Mouse (Mus musculus) embryonic facial prominence, embryonic 15.5 days (tissue): ENCODE measurements at regions not wholly inside any gene's neighbourhood (a gene's known extent, or its start where the extent isn't known, plus 50 kb on each side); places are given as distances from the start of the nearest gene placed in this dataset.

Experiments
- ATAC-seq: fragments of 200-750 bp; cut with Nextera tagmentation; 2 replicates; pipeline ENCODE4 v1.8.0; 2017; ENCODE audit warnings: low read depth, moderate TSS enrichment; ENCODE audit not compliant: insufficient number of reproducible peaks, low FRiP score, low TSS enrichment
- H3K27ac ChIP-seq: fragments of 300-500 bp; sonication (generic); replicated peaks from 2 replicates; pipeline ENCODE4 v1.5.1; 2015; ENCODE audit warnings: mild to moderate bottlenecking, inconsistent platforms
- H3K27me3 ChIP-seq: fragments of 300-500 bp; sonication (generic); 2 replicates; pipeline ENCODE4 v1.6.1; 2015; ENCODE audit warnings: inconsistent platforms
- H3K36me3 ChIP-seq: fragments of 300-500 bp; sonication (generic); 2 replicates; pipeline ENCODE4 v1.6.1; 2015; ENCODE audit warnings: mild to moderate bottlenecking, inconsistent platforms
- H3K4me1 ChIP-seq: fragments of 300-500 bp; sonication (generic); 2 replicates; pipeline ENCODE4 v1.6.1; 2015; ENCODE audit warnings: inconsistent platforms
- H3K4me2 ChIP-seq: fragments of 300-500 bp; sonication (generic); replicated peaks from 2 replicates; pipeline ENCODE4 v1.6.1; 2015; ENCODE audit warnings: mild to moderate bottlenecking, inconsistent platforms
- H3K4me3 ChIP-seq: fragments of 300-500 bp; sonication (generic); replicated peaks from 2 replicates; pipeline ENCODE4 v1.5.1; 2015; ENCODE audit warnings: mild to moderate bottlenecking, inconsistent platforms
- H3K9ac ChIP-seq: fragments of 300-500 bp; sonication (generic); 2 replicates; pipeline ENCODE4 v1.6.1; 2015; ENCODE audit warnings: inconsistent platforms
- H3K9me3 ChIP-seq: fragments of 300-500 bp; sonication (generic); replicated peaks from 2 replicates; pipeline ENCODE4 v1.6.1; 2016; ENCODE audit warnings: inconsistent platforms
- WGBS: fragments of 180-500 bp; shearing (Covaris S2); methylation state at CpG from one replicate; pipeline ENCODE4 v1.1.7; 2015; 5-methylcytosine and 5-hydroxymethylcytosine counted together

DNA sequence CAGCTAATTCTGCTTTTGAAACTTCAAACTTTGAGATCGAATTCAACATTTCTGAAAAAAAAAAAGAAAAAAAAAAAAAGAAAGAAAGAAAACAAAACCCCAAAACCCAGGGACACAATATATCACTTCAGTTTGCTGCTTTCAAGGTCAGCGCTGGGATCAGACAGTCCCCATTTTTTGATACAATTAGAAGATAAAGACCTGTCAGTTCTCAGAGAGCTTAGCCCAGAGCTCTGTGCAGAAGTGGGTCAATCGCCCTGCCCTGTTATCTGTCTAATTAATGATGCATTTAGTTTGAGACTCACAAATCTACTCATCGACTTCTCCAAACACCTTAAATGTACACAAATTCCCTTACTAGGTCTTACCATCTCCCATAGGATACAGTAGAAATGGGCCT, 249.2 kb downstream of the Ptprc start:
- Histone ChIP-seq H3K4me2 (no peak overlapping the region), H3K9ac (no peak overlapping the region), H3K27ac (no peak overlapping the region), H3K9me3 (no peaks in the 10 kb centered on the region), H3K4me1 (peaks cover 28% of the 10 kb centered on the region), H3K36me3 (no peaks in the 10 kb centered on the region; the same call in 1 of the 2 replicates), H3K27me3 (no peaks in the 10 kb centered on the region), H3K4me3 (no peak overlapping the region)
- no peak for ATAC-seq
- WGBS, result 61% methylated on average over 4 of the region's 4 CpGs

DNA sequence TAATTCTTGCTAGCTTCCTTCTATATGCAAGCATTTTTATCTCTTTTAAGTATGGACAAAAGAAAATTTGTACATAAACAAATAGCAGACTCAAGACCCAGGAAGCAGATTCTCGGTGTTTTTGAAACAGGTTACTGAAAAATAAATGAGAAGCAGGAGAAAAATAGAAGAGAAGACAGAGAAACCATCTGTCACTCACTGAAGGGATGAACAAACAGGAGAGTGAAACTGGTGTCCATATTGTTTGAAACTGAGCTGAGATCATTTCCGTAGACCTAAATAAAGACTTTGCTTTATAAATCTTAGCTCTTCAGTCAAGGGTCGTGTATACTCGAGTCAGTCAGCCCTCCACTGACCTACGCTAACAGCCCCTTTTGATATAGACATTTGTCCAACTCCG, 251.4 kb downstream of the Ptprc start:
- H3K27ac ChIP-seq, result no peak overlapping the region
- H3K36me3 ChIP-seq, result 0 out of 2 replicates have a peak, but pooled peaks cover 4% of the 10 kb centered on the region
- no peak overlapping the region for H3K4me3 ChIP-seq
- ATAC-seq, result no peak
- H3K4me1 ChIP-seq, result peaks cover 22% of the 10 kb centered on the region
- no peaks in the 10 kb centered on the region for H3K27me3 ChIP-seq
- WGBS, result 84% methylated on average over 6 of the region's 6 CpGs
- H3K4me2 ChIP-seq, result no peak overlapping the region
- H3K9ac ChIP-seq, result no peak overlapping the region
- H3K9me3 ChIP-seq, result no peaks in the 10 kb centered on the region

DNA sequence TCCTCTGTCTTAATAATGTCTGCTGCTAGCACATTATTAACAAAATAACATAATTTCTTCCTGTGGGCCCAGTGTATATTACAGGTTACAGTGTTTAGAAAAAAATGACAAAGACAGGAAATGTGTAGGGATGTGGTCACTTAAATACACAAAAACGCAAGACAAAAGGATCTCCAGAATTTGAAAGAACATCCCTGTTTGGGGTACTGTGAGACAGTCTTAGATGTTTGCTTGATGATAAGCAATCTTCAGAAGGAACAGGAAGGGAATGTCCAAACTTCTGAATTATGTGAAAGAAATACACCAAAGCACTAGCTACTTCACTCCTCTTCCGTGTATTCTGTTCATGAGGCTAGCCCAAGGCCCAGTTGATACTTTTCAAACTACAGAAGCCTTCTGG, 251.8 kb downstream of the Ptprc start:
- peaks cover 21% of the 10 kb centered on the region for H3K4me1 ChIP-seq

DNA sequence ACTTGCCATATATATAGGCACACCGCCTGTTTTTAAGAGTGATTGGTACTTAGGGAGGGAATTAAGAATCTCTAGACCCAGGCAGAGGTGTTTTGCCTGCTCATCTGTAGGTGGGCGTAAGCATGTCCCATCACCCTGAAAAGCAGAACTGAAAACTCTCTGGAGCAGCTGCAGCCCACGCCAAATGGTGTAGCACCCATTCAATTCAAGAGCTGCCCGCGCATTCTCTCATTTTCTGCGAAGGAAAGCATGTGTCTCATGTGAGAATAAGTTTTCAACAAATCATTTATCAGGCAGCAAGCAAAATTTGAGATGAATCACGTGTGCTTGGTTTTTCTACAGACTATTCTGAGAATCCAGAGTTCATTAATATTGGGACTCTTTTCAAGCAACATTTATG, 252.7 kb downstream of the Ptprc start:
- H3K27ac ChIP-seq, result no peak overlapping the region
- no peak for ATAC-seq
- 88% methylated on average over 7 of the region's 7 CpGs for WGBS
- peaks cover 14% of the 10 kb centered on the region for H3K4me1 ChIP-seq
- H3K36me3 ChIP-seq, result 0 out of 2 replicates have a peak, but pooled peaks cover 4% of the 10 kb centered on the region
- H3K27me3 ChIP-seq, result no peaks in the 10 kb centered on the region
- H3K9ac ChIP-seq, result no peak overlapping the region
- no peak overlapping the region for H3K4me2 ChIP-seq
- H3K4me3 ChIP-seq, result no peak overlapping the region
- no peaks in the 10 kb centered on the region for H3K9me3 ChIP-seq

More for the DNA sequence above, 251.8 kb downstream of the Ptprc start:
- H3K9ac ChIP-seq, result no peak overlapping the region
- H3K4me2 ChIP-seq, result no peak overlapping the region
- 75% methylated on average over 2 of the region's 2 CpGs for WGBS
- no peaks in the 10 kb centered on the region for H3K9me3 ChIP-seq
- no peak overlapping the region for H3K4me3 ChIP-seq
- no peak overlapping the region for H3K27ac ChIP-seq
- H3K36me3 ChIP-seq, result 0 out of 2 replicates have a peak, but pooled peaks cover 4% of the 10 kb centered on the region
- H3K27me3 ChIP-seq, result no peaks in the 10 kb centered on the region
- ATAC-seq, result no peak

DNA sequence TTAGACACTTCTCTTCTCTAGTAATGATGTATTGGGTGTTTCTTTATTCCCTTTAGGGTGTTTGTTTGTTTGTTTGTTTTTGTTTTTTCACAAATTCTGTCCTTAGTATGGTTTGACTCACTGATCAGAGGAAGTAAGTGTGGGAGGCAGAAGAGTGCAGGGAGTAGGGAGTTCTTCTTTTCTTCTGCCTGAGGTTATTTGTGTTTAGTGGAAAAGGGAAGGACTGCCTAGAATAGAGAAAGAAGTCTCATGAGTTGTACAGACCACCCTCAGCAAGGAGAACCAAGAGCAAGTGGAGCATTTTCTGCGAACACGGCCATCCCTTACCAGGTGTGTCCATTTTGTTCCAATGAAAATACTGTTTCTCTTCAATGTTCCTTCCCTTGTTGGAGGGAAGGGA, 253.9 kb downstream of the Ptprc start:
- H3K27me3 ChIP-seq, result no peaks in the 10 kb centered on the region
- H3K36me3 ChIP-seq, result 0 out of 2 replicates have a peak, but pooled peaks cover 4% of the 10 kb centered on the region
- H3K4me2 ChIP-seq, result no peak overlapping the region
- no peak for ATAC-seq
- WGBS, result 75% methylated on average over 2 of the region's 2 CpGs
- H3K9ac ChIP-seq, result no peak overlapping the region
- peaks cover 3% of the 10 kb centered on the region for H3K4me1 ChIP-seq
- no peaks in the 10 kb centered on the region for H3K9me3 ChIP-seq
- no peak overlapping the region for H3K4me3 ChIP-seq
- H3K27ac ChIP-seq, result no peak overlapping the region

DNA sequence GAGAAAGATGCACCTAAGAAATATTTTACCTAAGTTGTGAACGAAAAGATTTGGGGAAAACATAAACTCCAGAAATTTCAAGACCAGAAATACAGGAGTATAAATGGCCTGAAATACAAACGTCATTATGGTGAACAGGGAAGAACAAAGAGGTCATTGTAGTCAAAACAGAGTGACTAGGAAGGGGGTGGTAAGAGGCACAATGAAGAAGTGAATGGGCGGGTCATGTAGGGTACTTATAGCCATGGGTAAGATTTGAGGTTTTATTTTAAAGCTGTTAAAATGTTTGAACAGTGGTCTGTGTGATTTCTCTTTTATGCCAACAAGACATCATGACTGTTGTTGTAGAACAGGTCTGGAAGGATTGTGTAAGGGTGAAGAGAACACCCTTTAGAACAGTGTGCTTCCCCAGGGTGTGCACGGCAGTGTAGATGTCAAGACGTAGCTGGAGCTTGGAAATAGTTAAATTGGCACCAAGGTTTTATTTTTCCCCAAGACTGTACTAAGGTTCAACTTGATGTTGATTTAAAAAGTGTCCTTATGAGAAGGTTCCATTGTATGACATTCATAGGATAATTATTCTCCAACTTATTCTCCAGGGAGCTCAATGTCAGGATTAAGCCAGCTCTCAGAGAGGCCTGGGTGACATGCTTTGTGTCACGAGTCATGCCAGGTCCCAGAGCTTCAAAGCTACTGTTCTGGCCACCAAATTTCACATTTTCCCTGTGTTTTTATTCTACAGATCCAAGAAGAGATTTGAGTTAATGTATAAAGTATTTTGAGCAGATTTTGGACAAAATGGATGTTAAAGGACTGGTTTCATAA, 255.6 kb downstream of the Ptprc start:
- no peak overlapping the region for H3K4me2 ChIP-seq
- 58% methylated on average over 6 of the region's 6 CpGs for WGBS
- H3K4me1 ChIP-seq, result peaks cover 3% of the 10 kb centered on the region; the same call in 1 of the 2 replicates
- H3K9ac ChIP-seq, result no peak overlapping the region
- H3K36me3 ChIP-seq, result 0 out of 2 replicates have a peak, but pooled peaks cover 4% of the 10 kb centered on the region
- H3K9me3 ChIP-seq, result no peaks in the 10 kb centered on the region
- H3K27ac ChIP-seq, result no peak overlapping the region
- H3K27me3 ChIP-seq, result no peaks in the 10 kb centered on the region
- no peak for ATAC-seq
- no peak overlapping the region for H3K4me3 ChIP-seq

DNA sequence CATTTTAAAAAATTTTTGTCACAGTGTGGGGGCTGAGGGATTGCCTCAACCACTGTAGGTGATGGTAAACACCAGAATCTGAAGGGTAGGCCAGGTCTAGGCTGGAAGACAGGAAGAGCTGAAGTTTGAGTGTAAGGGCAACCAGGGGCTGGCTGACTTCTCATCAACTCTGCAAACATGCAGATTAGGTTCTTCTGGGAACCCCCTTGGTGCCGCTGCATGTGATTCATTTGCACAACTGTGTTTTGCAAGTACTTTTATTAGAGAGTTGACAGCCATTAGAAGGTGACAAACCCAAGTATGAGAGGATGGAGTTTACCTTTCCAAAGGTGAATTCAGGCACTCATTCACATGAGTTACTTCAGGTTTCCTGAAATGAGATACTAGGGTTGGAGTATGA, 258.1 kb downstream of the Ptprc start:
- no peak overlapping the region for H3K4me2 ChIP-seq
- H3K9ac ChIP-seq, result no peak overlapping the region
- no peaks in the 10 kb centered on the region for H3K4me1 ChIP-seq
- 79% methylated on average over 1 of the region's 1 CpGs for WGBS
- no peaks in the 10 kb centered on the region for H3K9me3 ChIP-seq
- H3K27me3 ChIP-seq, result no peaks in the 10 kb centered on the region
- H3K36me3 ChIP-seq, result 0 out of 2 replicates have a peak, but pooled peaks cover 4% of the 10 kb centered on the region
- ATAC-seq, result no peak
- no peak overlapping the region for H3K27ac ChIP-seq
- no peak overlapping the region for H3K4me3 ChIP-seq

DNA sequence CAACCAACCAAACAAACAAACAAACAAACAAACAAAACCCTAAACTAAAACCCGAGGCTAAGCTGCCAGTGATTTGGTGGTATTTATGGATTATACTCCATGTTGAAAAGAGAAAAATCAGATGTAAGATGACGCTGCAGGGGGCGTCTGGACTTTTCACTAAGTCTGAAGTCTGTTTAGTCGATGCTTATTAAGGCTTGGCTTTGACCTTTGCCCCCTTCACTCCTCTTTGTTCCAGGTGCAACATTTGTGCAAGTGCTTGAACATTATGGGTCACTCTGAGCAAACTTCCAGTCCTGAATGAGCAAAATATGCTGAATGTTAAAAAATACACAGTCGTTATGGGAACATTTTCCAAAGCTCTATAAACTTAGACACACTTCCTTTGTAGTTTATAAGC, 268.6 kb downstream of the Ptprc start:
- Histone ChIP-seq H3K4me1 (peaks cover 11% of the 10 kb centered on the region; the same call in 1 of the 2 replicates), H3K36me3 (no peaks in the 10 kb centered on the region; the same call in none of the 2 replicates), H3K4me2 (no peak overlapping the region), H3K9ac (no peak overlapping the region), H3K27me3 (no peaks in the 10 kb centered on the region), H3K27ac (no peak overlapping the region), H3K9me3 (no peaks in the 10 kb centered on the region), H3K4me3 (no peak overlapping the region)
- WGBS, result 29% methylated on average over 5 of the region's 5 CpGs
- no peak for ATAC-seq

DNA sequence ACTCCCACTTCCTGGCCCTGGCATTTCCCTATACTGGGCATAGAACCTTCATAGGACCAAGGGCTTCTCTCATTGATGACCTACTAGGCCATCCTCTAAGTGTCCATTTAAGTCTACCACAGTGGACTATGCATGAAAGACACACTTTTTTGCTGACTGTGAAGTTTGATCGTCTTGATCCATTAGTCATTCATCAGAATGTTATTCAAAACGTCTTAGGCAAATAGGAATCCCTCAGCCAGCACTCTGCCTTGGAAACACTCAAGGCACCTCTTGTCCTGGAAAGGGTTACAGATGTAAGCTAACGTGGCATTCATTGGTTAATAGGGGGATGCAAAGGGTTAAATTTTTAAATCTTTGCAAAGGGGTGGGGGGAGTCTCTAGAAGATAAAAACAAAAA, 269.0 kb downstream of the Ptprc start:
- Histone ChIP-seq H3K27me3 (no peaks in the 10 kb centered on the region), H3K4me2 (no peak overlapping the region), H3K36me3 (no peaks in the 10 kb centered on the region; the same call in none of the 2 replicates), H3K4me1 (peaks cover 11% of the 10 kb centered on the region; the same call in 1 of the 2 replicates), H3K4me3 (no peak overlapping the region), H3K27ac (no peak overlapping the region), H3K9me3 (no peaks in the 10 kb centered on the region), H3K9ac (no peak overlapping the region)
- ATAC-seq, result no peak
- WGBS, result 41% methylated on average over 3 of the region's 3 CpGs

DNA sequence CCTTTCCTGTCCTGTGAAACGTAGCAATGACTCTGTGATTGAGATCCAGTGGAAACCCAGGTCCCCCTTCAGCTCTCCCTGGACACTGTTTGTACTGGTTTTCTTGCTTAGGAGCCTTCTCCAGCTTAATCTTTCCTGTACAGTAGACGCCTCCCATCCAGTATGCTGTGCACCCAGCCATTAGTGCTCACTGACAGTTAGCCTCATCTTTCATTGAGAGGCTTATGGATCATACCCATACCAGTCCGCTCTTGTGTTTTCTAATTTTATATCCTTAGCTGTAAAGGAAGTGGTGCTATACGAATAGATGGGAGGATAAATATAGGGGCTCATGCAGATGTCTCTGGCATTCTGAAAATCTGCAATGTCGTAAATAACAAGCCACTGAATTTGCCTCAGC, 269.9 kb downstream of the Ptprc start:
- H3K27ac ChIP-seq, result no peak overlapping the region
- ATAC-seq, result no peak

DNA sequence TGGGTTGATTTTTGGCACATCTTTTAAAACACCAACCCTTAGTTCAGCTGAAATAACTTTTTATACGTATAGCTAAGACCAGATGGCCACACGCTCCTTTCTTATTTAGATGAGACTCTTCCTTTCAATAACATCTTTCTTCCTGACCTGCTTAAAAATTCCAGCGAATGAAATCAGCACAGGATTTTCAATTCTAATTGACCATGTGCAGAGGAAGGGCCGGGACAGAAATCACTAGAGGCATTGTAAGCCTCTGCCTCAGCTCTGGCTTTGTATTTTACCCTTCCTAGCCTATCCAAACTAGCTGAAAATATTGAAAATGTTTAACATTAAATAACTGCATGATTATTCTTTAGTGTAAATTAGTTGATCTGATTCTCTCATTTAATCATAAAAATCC, 272.2 kb downstream of the Ptprc start:
- Histone ChIP-seq H3K27me3 (no peaks in the 10 kb centered on the region), H3K9ac (no peak overlapping the region), H3K4me1 (peaks cover 11% of the 10 kb centered on the region; the same call in 1 of the 2 replicates), H3K9me3 (no peaks in the 10 kb centered on the region), H3K36me3 (no peaks in the 10 kb centered on the region), H3K27ac (no peak overlapping the region), H3K4me2 (peak overlapping the region; percentile 29; the same call in 1 of the 2 replicates), H3K4me3 (no peak overlapping the region)
- 29% methylated on average over 4 of the region's 4 CpGs for WGBS
- ATAC-seq, result no peak

More for the DNA sequence above, 269.9 kb downstream of the Ptprc start:
- H3K4me2 ChIP-seq, result no peak overlapping the region
- H3K4me3 ChIP-seq, result no peak overlapping the region
- no peaks in the 10 kb centered on the region for H3K36me3 ChIP-seq
- WGBS, result 52% methylated on average over 5 of the region's 5 CpGs
- no peaks in the 10 kb centered on the region for H3K27me3 ChIP-seq
- H3K4me1 ChIP-seq, result peaks cover 11% of the 10 kb centered on the region; the same call in 1 of the 2 replicates
- H3K9me3 ChIP-seq, result no peaks in the 10 kb centered on the region
- no peak overlapping the region for H3K9ac ChIP-seq
